Mouse (Mus musculus) myocyte (in vitro differentiated cells): ENCODE results near the gene Tmem143. TPM values are rescaled to one million over a fixed set of nuclear protein-coding genes. Genes with fewer than 3 reads are reported as not detected.

Source experiments
- H3K27me3 ChIP-seq: one replicate; pipeline ENCODE4 v1.6.1; 2011; ENCODE audit not compliant: control insufficient read depth, insufficient read depth, insufficient read length
- H3K36me3 ChIP-seq: one replicate; pipeline ENCODE4 v1.6.1; 2011; ENCODE audit not compliant: control insufficient read depth, insufficient read depth
- H3K4me2 ChIP-seq: one replicate; pipeline ENCODE4 v1.6.1; 2011; ENCODE audit warnings: low read depth, control low read depth
- H3K4me3 ChIP-seq: one replicate; pipeline ENCODE4 v1.5.1; 2011; ENCODE audit warnings: mild to moderate bottlenecking, control low read depth, moderate library complexity
- H3K79me2 ChIP-seq: one replicate; pipeline ENCODE4 v1.6.1; 2011; ENCODE audit not compliant: control insufficient read depth, insufficient read depth
- H3ac ChIP-seq: one replicate; pipeline ENCODE4 v1.6.1; 2011; ENCODE audit not compliant: control insufficient read depth, insufficient read length
- CEBPB ChIP-seq: IDR thresholded peaks from 2 replicates; pipeline ENCODE4 v1.6.1; 2011; ENCODE audit warnings: mild to moderate bottlenecking, moderate library complexity; ENCODE audit not compliant: poor library complexity, insufficient read depth, severe bottlenecking
- E2F4 ChIP-seq: IDR thresholded peaks from one replicate; pipeline ENCODE4 v1.6.1; 2011; ENCODE audit warnings: mild to moderate bottlenecking, control low read depth, moderate library complexity; ENCODE audit not compliant: insufficient read depth
- MAX ChIP-seq: IDR thresholded peaks from one replicate; pipeline ENCODE4 v1.6.1; 2011; ENCODE audit warnings: low read depth, mild to moderate bottlenecking, control low read depth
- MYOD1 ChIP-seq, 3 experiments: IDR thresholded peaks; one replicate each; pipeline ENCODE4 v1.6.1; 2011; ENCODE audit warnings: control low read depth in 2 of 3, low read depth in 2 of 3, mild to moderate bottlenecking in 2 of 3, moderate library complexity in 1 of 3; ENCODE audit not compliant: insufficient read length in 2 of 3, control insufficient read depth in 1 of 3
- MYOG ChIP-seq, 3 experiments: IDR thresholded peaks; one replicate each; pipeline ENCODE4 v1.6.1; 2011; ENCODE audit warnings: control low read depth in 2 of 3, low read depth in 2 of 3, mild to moderate bottlenecking in 2 of 3; ENCODE audit not compliant: insufficient read length in 2 of 3, control insufficient read depth in 1 of 3, insufficient read depth in 1 of 3
- POLR2A ChIP-seq: IDR thresholded peaks from one replicate; pipeline ENCODE4 v1.6.1; 2011; ENCODE audit warnings: low read depth, mild to moderate bottlenecking, control low read depth, moderate library complexity; ENCODE audit not compliant: insufficient read length
- POLR2AphosphoS2 ChIP-seq: IDR thresholded peaks from one replicate; pipeline ENCODE4 v1.6.1; 2011; ENCODE audit warnings: low read depth, control low read depth; ENCODE audit not compliant: insufficient read length
- REST ChIP-seq: IDR thresholded peaks from one replicate; pipeline ENCODE4 v1.6.1; 2011; ENCODE audit warnings: mild to moderate bottlenecking, control low read depth, moderate library complexity; ENCODE audit not compliant: insufficient read depth, insufficient read length
- SRF ChIP-seq: IDR thresholded peaks from one replicate; pipeline ENCODE4 v1.6.1; 2011; ENCODE audit warnings: low read depth; ENCODE audit not compliant: control insufficient read depth, insufficient read length
- TCF12 ChIP-seq: IDR thresholded peaks from one replicate; pipeline ENCODE4 v1.6.1; 2011; ENCODE audit warnings: mild to moderate bottlenecking, control low read depth; ENCODE audit not compliant: poor library complexity, insufficient read depth, severe bottlenecking
- TCF3 ChIP-seq: IDR thresholded peaks from one replicate; pipeline ENCODE4 v1.6.1; 2011; ENCODE audit warnings: low read depth, control low read depth; ENCODE audit not compliant: insufficient read length
- USF1 ChIP-seq: IDR thresholded peaks from one replicate; pipeline ENCODE4 v1.6.1; 2011; ENCODE audit warnings: low read depth, mild to moderate bottlenecking, control low read depth, moderate library complexity
- polyA plus RNA-seq: library from polyadenylated mRNA; unstranded; fragments of >200 nt; fragmentation: generic; extraction: Trizol; gene quantifications from one replicate; pipeline ENCODE4 v1.2.1, GENCODE M21; 2012; ENCODE audit warnings: missing spikeins

Gene Tmem143
- polyA plus RNA-seq, 1 experiment, result 26.9 TPM

DNA sequence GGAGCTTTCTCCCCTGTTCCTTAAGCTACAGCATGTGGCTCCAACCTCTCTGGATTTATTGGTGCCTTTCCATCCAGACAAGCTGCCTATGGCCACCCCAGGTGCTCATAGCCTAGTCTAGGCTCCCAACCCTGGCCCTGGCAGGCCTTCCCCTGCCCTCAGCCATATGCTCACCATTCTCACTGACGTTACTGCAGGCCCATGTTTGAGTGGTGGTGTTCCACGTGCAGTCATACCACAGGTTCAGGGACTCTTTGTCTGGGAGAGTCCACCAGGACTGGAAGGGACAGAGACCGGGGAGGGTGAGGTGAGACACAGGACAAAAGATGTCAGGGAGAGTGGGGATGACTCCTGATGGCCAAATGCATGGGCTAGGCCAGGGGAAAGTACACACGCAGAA is 23.0 kb downstream of the Tmem143 start:
- TF ChIP-seq TCF3, result no peak
- TF ChIP-seq SRF, result no peak
- no peak for TF ChIP-seq POLR2A
- TF ChIP-seq CEBPB, result no peak
- no peak for TF ChIP-seq TCF12
- no peak for TF ChIP-seq MYOD1 (IDR thresholded peaks at IDR 0.05; ENCODE audit: control insufficient read depth in 1 of 3, insufficient read length in 2 of 3, low read depth in 2 of 3)
- Histone ChIP-seq H3ac (peak overlapping the region; percentile 50), H3K79me2 (peaks cover 15% of the 10 kb centered on the region), H3K27me3 (no peaks in the 10 kb centered on the region), H3K4me3 (peak overlapping the region; percentile 54), H3K36me3 (no peaks in the 10 kb centered on the region), H3K4me2 (peak overlapping the region; percentile 99)

DNA sequence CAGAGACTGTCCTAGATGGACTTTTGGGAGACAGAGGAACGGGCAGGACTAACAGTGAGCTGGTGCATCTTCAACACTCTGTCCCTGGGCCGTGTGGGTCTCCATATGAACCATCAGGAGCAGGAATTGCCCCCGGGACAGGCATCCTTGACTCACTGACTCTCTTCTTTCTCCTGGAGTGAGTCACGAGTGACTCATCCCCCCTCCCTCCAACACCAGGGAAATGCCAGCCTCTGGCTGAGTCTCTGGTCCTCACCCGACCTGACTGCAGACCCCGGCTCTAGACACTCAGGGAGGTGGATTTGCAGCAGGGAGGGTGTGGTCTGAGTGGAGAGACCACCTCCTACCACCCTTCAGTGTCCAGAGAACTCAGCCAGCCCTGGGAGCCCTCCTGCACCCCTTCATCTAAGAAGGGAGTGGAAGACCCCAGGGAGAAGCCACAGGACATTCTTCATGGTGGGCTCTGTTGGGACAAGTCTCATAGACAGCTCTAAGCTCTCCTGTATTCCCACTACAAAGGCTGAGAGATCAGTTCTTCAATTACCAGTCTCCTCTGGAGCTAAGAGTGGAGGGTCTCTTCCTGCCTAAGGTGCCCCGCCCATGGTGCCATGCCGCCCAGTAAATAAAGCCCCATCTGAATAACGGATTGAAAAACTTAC is 24.0 kb downstream of the Tmem143 start:
- TF ChIP-seq POLR2A (peak; percentile 55), CEBPB (no peak), POLR2AphosphoS2 (peak; percentile 66)

DNA sequence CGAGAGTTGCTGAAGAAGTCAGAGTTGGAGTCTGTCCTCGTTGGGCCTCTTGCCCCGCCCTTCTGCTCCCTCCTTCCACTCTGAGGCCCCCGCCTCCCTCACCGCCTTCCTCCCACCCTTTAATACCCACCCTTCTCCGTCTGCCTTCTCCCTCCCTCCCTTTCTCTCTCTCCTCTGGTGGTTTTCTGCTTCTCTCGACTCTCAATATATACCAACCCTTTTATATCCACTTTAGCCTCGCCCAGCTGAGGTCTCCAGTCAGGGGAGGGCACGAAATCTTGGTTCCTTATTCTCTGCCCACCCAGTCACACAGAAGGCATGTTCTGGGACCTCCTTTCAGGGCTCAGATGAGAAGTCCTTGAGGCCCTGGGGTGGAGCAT is 24.5 kb downstream of the Tmem143 start, which contains the start of gene Emp3:
TSS of gene Emp3 (minus strand) at position 163 of the 380 bp plus-strand sequence.
- Histone ChIP-seq H3K4me3 (peak within 1 kb of the TSS; percentile 54), H3K36me3 (peaks cover 3% of the 10 kb centered on the region), H3K27me3 (no peaks in the 10 kb centered on the region), H3K4me2 (peak within 1 kb of the TSS; percentile 99), H3K79me2 (peaks cover 15% of the 10 kb centered on the region), H3ac (peak within 1 kb of the TSS; percentile 50)
- TF ChIP-seq MAX (no peak), TCF3 (no peak), POLR2A (peak; percentile 36), USF1 (no peak), POLR2AphosphoS2 (peak; percentile 9), E2F4 (no peak)

More for the DNA sequence above, 24.0 kb downstream of the Tmem143 start:
- Histone ChIP-seq H3K79me2 (peaks cover 15% of the 10 kb centered on the region), H3K4me3 (peak overlapping the region; percentile 54), H3K36me3 (no peaks in the 10 kb centered on the region), H3K27me3 (no peaks in the 10 kb centered on the region), H3K4me2 (peak overlapping the region; percentile 99), H3ac (peak overlapping the region; percentile 50)

DNA sequence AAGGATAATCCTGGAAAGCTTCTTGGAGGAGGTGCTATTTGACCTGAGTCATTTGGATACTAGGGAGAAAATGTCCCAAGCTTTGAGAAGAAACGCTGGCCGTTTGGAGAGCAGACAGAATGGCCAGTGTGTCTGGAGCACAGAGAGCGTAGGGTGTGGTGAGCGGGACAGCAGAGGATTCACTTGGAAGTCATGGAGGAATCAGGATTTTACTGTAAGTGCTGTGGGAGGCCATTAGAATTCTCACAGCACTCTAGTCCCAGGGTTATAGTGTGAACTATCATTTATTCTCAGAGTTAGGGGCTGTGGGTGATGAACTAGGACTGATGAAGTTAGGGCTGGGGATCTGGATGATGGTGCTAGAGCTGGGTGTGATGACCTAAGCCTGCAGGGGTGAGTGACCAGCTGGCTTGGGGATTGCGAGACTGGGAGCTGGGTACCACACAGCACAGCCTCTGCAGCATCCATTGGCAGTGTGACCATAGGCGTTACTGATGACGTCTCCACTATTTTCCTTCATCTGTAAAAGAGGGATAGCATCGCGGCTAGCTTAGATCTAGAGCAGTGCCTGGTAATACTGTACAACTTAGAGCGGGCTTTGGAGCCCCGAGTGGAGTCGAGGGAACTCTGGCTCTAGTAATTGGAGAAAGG is 25.3 kb downstream of the Tmem143 start:
- peak overlapping the region; percentile 54 for H3K4me3 ChIP-seq
- TF ChIP-seq MYOD1 (IDR thresholded peaks at IDR 0.05; ENCODE audit: control insufficient read depth in 1 of 3, insufficient read length in 2 of 3, low read depth in 2 of 3) (peak in 1 of 3 experiments; percentile 13), REST (no peak), SRF (no peak), POLR2AphosphoS2 (no peak), E2F4 (no peak), POLR2A (peak; percentile 17), TCF3 (no peak)

DNA sequence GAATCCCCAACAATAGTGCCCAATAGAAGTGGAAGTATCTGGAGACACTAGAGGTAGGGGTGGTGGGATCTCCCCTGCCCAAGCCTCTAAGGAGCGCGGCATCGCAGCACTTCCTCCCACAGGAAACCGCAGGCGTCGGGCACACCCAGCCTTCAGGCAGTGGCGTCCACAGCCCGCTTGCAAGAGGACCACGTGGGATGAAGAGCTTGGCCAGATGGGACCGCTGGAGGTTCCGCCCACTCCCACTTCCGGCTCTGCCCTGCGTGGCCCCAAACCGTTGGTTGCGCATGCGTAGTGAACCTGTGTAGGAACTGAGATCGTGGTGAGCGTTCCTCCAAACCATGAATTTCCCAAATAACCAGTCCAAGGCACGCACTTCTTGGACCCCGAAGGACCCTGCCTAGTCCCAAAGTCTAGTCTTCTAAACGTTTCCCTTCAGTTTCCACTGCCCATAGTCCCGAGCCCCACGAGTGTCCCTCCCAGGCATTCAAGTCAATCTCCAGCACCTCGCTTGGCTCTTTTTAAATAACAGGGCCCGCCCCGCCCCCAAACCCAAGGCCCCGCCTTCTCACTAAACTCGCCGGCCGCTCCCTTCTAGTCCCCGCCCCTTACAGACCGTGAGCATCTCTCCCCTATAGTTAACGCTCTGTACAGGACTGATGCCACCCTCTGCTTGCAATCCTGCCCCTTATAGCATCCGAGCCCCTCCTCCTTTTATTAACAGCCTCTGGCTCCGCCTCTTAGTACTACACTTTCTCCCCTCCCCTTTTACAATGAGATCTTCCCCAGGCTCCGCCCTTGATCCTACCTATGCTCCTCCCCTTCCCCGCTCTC is 26.4 kb downstream of the Tmem143 start:
- no peak overlapping the region for H3ac ChIP-seq
- peaks cover 15% of the 10 kb centered on the region for H3K79me2 ChIP-seq
- no peak for TF ChIP-seq CEBPB
- TF ChIP-seq MYOG (IDR thresholded peaks at IDR 0.05; ENCODE audit: control insufficient read depth in 1 of 3, insufficient read depth in 1 of 3, insufficient read length in 2 of 3, low read depth in 2 of 3), result peak in 1 of 3 experiments; percentile 64
- TF ChIP-seq TCF12, result no peak
- TF ChIP-seq TCF3, result no peak
- peak; percentile 78 for TF ChIP-seq USF1
- TF ChIP-seq E2F4, result no peak
- TF ChIP-seq MYOD1 (IDR thresholded peaks at IDR 0.05; ENCODE audit: control insufficient read depth in 1 of 3, insufficient read length in 2 of 3, low read depth in 2 of 3), result peak in 2 of 3 experiments; percentile 54 to 60
- no peak for TF ChIP-seq SRF
- TF ChIP-seq MAX, result peak; percentile 46
- peak; percentile 82 for TF ChIP-seq POLR2A
- no peak for TF ChIP-seq POLR2AphosphoS2
- TF ChIP-seq REST, result no peak
- H3K36me3 ChIP-seq, result peaks cover 13% of the 10 kb centered on the region
- no peaks in the 10 kb centered on the region for H3K27me3 ChIP-seq
- peak overlapping the region; percentile 99 for H3K4me2 ChIP-seq
- peak overlapping the region; percentile 19 for H3K4me3 ChIP-seq

More for the DNA sequence above, 25.3 kb downstream of the Tmem143 start:
- H3K79me2 ChIP-seq, result peaks cover 15% of the 10 kb centered on the region
- no peak overlapping the region for H3ac ChIP-seq
- no peaks in the 10 kb centered on the region for H3K27me3 ChIP-seq
- H3K4me2 ChIP-seq, result peak overlapping the region; percentile 99
- H3K36me3 ChIP-seq, result peaks cover 7% of the 10 kb centered on the region
